Mouse (Mus musculus) cerebellum, adult 2 months (tissue): ENCODE measurements around the gene Oprd1.

Experiments
- CTCF ChIP-seq: fragments of 200-500 bp; IDR thresholded peaks from 2 replicates; pipeline ENCODE4 v1.5.1; 2011; ENCODE audit warnings: low read depth, mild to moderate bottlenecking, control low read depth, low read length, moderate library complexity, borderline replicate concordance; ENCODE audit not compliant: insufficient read depth
- POLR2A ChIP-seq: fragments of 200-500 bp; IDR thresholded peaks from 2 replicates; pipeline ENCODE4 v1.6.1; 2011; ENCODE audit warnings: low read length, control low read depth, borderline replicate concordance; ENCODE audit not compliant: insufficient read depth

DNA sequence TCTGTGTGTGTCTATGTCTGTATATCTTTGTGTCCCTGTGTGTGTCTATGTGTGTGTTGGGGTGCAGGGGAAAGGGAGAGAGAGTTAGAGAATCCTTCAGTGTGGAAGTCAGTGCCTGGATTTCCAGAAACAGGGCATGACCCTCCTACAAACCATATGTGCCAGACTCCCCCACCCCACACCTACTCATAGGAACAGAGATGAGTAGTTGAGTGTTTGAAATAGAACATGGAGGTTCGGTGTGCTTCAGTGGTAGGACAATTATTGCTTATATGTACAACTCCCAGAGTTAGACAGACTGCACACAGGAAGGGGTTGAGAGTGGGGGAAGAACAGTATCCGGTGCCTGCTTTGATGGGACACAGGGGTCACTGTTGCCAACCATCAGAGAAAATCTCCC is 14.2 kb downstream of the Oprd1 start:
- TF ChIP-seq CTCF = no peak
- no peak for TF ChIP-seq POLR2A
